Mouse (Mus musculus) forebrain, postnatal 0 days (tissue): Measurements from ENCODE around the gene Cox19. TPM values are rescaled to one million over a fixed set of nuclear protein-coding genes. Genes with fewer than 3 reads are reported as not detected.
A peak's percentile ranks its signal among the peaks of the same experiment; 100 is the strongest.
"Not testable (repeated sequence)": the region's sequence is repeated elsewhere in the genome, so short reads cannot be mapped to it uniquely, and the experiment has no call there.

Source experiments
- ATAC-seq: fragments of 200-750 bp; cut with Nextera tagmentation; 2 replicates; pipeline ENCODE4 v1.8.0; 2017; ENCODE audit warnings: mild to moderate bottlenecking, moderate library complexity
- DNase-seq: peaks from one replicate; pipeline ENCODE4 v3.0.0-alpha.2; 2015
- H3K27ac ChIP-seq: fragments of 300-500 bp; sonication (generic); 2 replicates; pipeline ENCODE4 v1.5.1; 2014; ENCODE audit warnings: low read depth, mild to moderate bottlenecking, antibody characterized with exemption, low read length, moderate library complexity, mixed read lengths
- H3K27me3 ChIP-seq: fragments of 300-500 bp; sonication (generic); 2 replicates; pipeline ENCODE4 v1.6.1; 2014; ENCODE audit warnings: mild to moderate bottlenecking, low read length, mixed read lengths; ENCODE audit not compliant: insufficient read depth
- H3K36me3 ChIP-seq: fragments of 300-500 bp; sonication (generic); 2 replicates; pipeline ENCODE4 v1.6.1; 2014; ENCODE audit warnings: mild to moderate bottlenecking, moderate library complexity; ENCODE audit not compliant: insufficient read depth
- H3K4me1 ChIP-seq: fragments of 300-500 bp; sonication (generic); 2 replicates; pipeline ENCODE4 v1.6.1; 2014; ENCODE audit warnings: antibody characterized with exemption; ENCODE audit not compliant: insufficient read depth
- H3K4me2 ChIP-seq: fragments of 300-500 bp; sonication (generic); 2 replicates; pipeline ENCODE4 v1.6.1; 2014; ENCODE audit warnings: low read depth, mild to moderate bottlenecking, moderate library complexity
- H3K4me3 ChIP-seq: fragments of 300-500 bp; sonication (generic); 2 replicates; pipeline ENCODE4 v1.5.1; 2014; ENCODE audit warnings: low read depth, low read length, mixed read lengths
- H3K9ac ChIP-seq: fragments of 300-500 bp; sonication (generic); 2 replicates; pipeline ENCODE4 v1.6.1; 2014; ENCODE audit warnings: mild to moderate bottlenecking
- H3K9me3 ChIP-seq: fragments of 300-500 bp; sonication (generic); 2 replicates; pipeline ENCODE4 v1.6.1; 2016; ENCODE audit warnings: low read length
- CTCF ChIP-seq: sonication (generic); IDR thresholded peaks from 2 replicates; pipeline ENCODE4 v1.5.1; 2016; ENCODE audit warnings: antibody characterized with exemption, control low read depth, low read depth
- WGBS: fragments of 180-500 bp; shearing (Covaris S2); extraction: QIAGEN DNeasy Blood & Tissue Kit; methylation state at CpG from one replicate; pipeline ENCODE4 v1.1.7; 2014; 5-methylcytosine and 5-hydroxymethylcytosine counted together
- polyA plus RNA-seq: library from polyadenylated mRNA; unstranded; fragments of >200 nt; fragmentation: Nextera tagmentation; extraction: Ambion mirVana; gene quantifications from 2 replicates; pipeline ENCODE4 v1.2.1, GENCODE M21; 2015
- total RNA-seq: library from RNA; depleted of rRNA; stranded (reverse); fragments of >200 nt; gene quantifications from 2 replicates; pipeline ENCODE4 v1.2.3, GENCODE M21; 2014

The Cox19 gene
- total and polyA plus RNA-seq, 2 experiments from 2014 or later: 85.7 to 108 TPM

GRCm38 (mm10) chr5:139338891-139339290 lies 12.3 kb downstream of the Cox19 start:
- H3K4me2 ChIP-seq: no peak overlapping the region
- peaks cover 76% of the 10 kb centered on the region for H3K36me3 ChIP-seq
- DNase-seq: no peak
- H3K27me3 ChIP-seq: no peaks in the 10 kb centered on the region
- no peak overlapping the region for H3K9ac ChIP-seq
- no peak overlapping the region for H3K27ac ChIP-seq
- 85% methylated on average over 11 of the region's 11 CpGs for WGBS
- H3K4me3 ChIP-seq: no peak overlapping the region
- peaks cover 2% of the 10 kb centered on the region; the same call in 1 of the 2 replicates for H3K4me1 ChIP-seq
- H3K9me3 ChIP-seq: no peaks in the 10 kb centered on the region
- no peak for ATAC-seq
- no peak for TF ChIP-seq CTCF

DNA sequence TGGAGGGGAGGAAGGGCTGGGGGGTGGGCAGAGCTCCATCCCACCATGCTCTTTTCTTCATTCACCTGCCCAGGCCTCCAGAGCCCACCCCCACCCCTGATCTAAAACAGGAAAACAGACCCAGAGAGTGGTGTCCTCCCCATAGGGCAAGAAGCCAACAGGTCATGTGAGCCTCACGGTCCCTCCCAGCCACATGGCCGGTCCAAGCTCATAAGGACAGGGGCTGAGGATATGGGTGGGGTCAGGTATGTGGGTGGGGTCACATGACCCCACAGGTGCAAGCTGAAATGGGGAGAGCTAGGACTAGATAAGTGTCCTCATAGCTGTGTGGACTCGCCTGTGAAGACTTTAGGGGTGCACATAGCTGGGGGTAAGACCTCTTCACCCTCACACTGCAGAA lies 12.8 kb downstream of the Cox19 start:
- ATAC-seq: no peak
- DNase-seq: no peak
- Histone ChIP-seq H3K4me1 (no peaks in the 10 kb centered on the region), H3K36me3 (peaks cover 76% of the 10 kb centered on the region), H3K9me3 (no peaks in the 10 kb centered on the region), H3K4me3 (no peak overlapping the region), H3K27me3 (no peaks in the 10 kb centered on the region), H3K9ac (no peak overlapping the region), H3K27ac (no peak overlapping the region), H3K4me2 (no peak overlapping the region)
- whole genome bisulfite sequencing: 90% methylated on average over 3 of the region's 3 CpGs
- TF ChIP-seq CTCF: no peak

DNA sequence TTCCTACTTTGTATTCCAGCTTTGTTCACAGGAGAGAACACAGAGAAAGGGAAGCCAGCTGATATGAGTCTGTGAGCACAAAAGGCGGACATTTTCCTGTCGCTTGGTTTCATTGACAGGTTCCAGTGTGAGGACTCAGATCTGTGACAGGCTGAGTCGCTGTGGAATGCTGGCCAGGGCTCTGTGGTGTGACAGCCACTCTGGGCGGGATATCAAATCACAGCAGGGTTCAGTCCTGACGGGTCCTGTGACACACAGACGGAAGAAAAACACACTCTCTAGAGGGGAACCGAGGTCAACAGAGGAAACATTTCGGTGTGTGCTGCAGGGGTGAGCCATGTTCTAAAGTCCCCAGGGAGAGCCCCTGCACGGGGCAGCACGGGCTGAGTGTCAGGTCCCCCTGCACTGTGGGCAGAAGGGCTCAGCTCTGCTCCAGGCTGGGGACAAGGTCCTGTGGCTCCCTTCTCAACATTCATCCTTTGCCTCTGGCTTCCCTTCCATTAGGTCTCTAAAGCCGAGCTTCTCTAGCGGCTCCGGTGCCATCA lies 13.3 kb downstream of the Cox19 start:
- H3K27me3 ChIP-seq: no peaks in the 10 kb centered on the region
- TF ChIP-seq CTCF: no peak
- DNase-seq (no peak), ATAC-seq (no peak)
- no peak overlapping the region for H3K27ac ChIP-seq
- H3K9ac ChIP-seq: no peak overlapping the region
- H3K36me3 ChIP-seq: peaks cover 76% of the 10 kb centered on the region
- no peaks in the 10 kb centered on the region for H3K9me3 ChIP-seq
- H3K4me2 ChIP-seq: no peak overlapping the region
- WGBS: 80% methylated on average over 13 of the region's 13 CpGs
- no peak overlapping the region for H3K4me3 ChIP-seq
- H3K4me1 ChIP-seq: no peaks in the 10 kb centered on the region

DNA sequence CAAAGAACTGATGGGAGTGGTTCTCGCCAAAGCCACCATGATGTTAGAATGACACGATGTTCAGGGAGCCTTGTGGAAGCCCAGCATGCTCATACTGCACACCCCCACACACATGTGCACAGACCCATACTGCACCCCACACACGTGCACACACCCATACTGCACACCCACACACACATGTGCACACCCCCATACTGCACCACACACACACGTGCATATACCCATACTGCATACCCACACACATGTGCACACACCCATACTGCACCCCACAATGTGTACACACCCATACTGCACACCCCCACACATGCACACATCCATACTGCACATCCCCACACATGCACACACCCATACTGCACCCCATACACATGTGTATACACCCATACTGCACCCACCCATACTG lies 15.6 kb downstream of the Cox19 start:
- no peak overlapping the region for H3K4me3 ChIP-seq
- H3K27ac ChIP-seq: no peak overlapping the region
- no peak for TF ChIP-seq CTCF
- DNase-seq: no peak
- H3K27me3 ChIP-seq: no peaks in the 10 kb centered on the region
- no peaks in the 10 kb centered on the region for H3K4me1 ChIP-seq
- H3K9me3 ChIP-seq: no peaks in the 10 kb centered on the region
- 92% methylated on average over 4 of the region's 4 CpGs for WGBS
- H3K4me2 ChIP-seq: no peak overlapping the region
- peaks cover 58% of the 10 kb centered on the region for H3K36me3 ChIP-seq
- peak; percentile 23; the same call in 1 of the 2 replicates for ATAC-seq
- no peak overlapping the region for H3K9ac ChIP-seq

GRCm38 (mm10) chr5:139334394-139334793 lies 16.8 kb downstream of the Cox19 start:
- not testable (repeated sequence) for H3K27ac ChIP-seq, H3K9me3 ChIP-seq, ATAC-seq, H3K4me1 ChIP-seq, H3K9ac ChIP-seq, H3K4me2 ChIP-seq, DNase-seq, H3K4me3 ChIP-seq, H3K27me3 ChIP-seq
- 85% methylated on average over 10 of the region's 10 CpGs for WGBS
- peaks cover 49% of the 10 kb centered on the region for H3K36me3 ChIP-seq

DNA sequence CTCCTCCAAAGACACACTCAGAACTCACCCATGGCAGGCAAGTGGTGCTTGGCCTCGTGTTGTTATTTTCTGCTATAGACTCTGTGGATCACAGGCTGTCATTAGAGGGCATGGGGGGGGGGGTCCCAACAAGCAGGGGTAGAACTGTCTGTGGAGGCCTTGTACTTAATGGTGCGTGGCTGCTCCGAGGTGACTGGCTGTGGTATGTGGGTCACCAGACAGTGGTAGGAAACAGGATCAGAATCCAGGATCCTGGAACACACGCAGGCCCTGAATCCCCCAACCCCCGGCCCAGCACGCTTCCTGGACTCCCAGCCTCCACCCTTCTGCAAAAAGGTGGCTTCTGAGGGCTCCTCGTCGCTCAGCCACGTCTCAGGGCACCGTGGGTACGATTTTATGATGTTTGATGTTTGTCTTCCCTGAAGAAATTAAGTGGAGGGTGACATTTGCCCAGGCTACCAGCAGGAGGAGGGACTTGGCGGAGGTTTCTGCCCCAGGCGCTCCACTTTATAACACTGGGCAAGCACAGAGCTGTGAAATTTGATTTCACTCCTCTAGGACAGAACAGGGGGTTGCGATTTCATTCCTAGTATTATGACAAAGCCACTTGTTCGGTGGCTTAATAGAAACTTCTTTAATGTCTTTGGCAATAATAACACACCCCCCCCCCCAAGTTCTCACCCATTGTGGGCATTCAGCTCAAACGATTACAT lies 17.8 kb downstream of the Cox19 start:
- 82% methylated on average over 16 of the region's 16 CpGs for WGBS
- peaks cover 40% of the 10 kb centered on the region for H3K36me3 ChIP-seq
- no peak overlapping the region for H3K9ac ChIP-seq
- no peak overlapping the region for H3K4me2 ChIP-seq
- TF ChIP-seq CTCF: no peak
- no peak overlapping the region for H3K4me3 ChIP-seq
- no peak for DNase-seq
- no peak for ATAC-seq
- no peaks in the 10 kb centered on the region for H3K4me1 ChIP-seq
- H3K9me3 ChIP-seq: no peaks in the 10 kb centered on the region
- no peaks in the 10 kb centered on the region for H3K27me3 ChIP-seq
- no peak overlapping the region for H3K27ac ChIP-seq

- 87% methylated on average over 8 of the region's 8 CpGs for WGBS
These were observed 18.5 kb downstream of the Cox19 start for GRCm38 (mm10) chr5:139332590-139333272.

More at GRCm38 (mm10) chr5:139332590-139333272, 18.5 kb downstream of the Cox19 start:
- Histone ChIP-seq H3K27me3 (no peaks in the 10 kb centered on the region), H3K4me3 (no peak overlapping the region), H3K4me1 (no peaks in the 10 kb centered on the region), H3K9me3 (no peaks in the 10 kb centered on the region), H3K9ac (no peak overlapping the region), H3K27ac (no peak overlapping the region), H3K4me2 (no peak overlapping the region), H3K36me3 (peaks cover 32% of the 10 kb centered on the region)
- ATAC-seq (no peak), DNase-seq (no peak)
- TF ChIP-seq CTCF: no peak
